Mouse (Mus musculus) CH12.LX (cell line): Measurements from ENCODE around the gene Npm3. TPM values are rescaled to one million over a fixed set of nuclear protein-coding genes. Genes with fewer than 3 reads are reported as not detected.

Experiments
- DNase-seq: peaks from one replicate; pipeline ENCODE4 v3.0.0-alpha.2; 2013; ENCODE audit errors: extremely low read depth
- H3K27ac ChIP-seq: 2 replicates; pipeline ENCODE4 v1.5.1; 2012; ENCODE audit warnings: low read depth, mild to moderate bottlenecking, control low read depth, moderate library complexity; ENCODE audit not compliant: insufficient read depth
- H3K27me3 ChIP-seq: replicated peaks from 2 replicates; pipeline ENCODE3; 2012; ENCODE audit warnings: inconsistent platforms
- H3K36me3 ChIP-seq, 2 experiments: replicated peaks in 1 of 2; 2 replicates each; pipeline versions ENCODE3 to v1.6.1; 2012; ENCODE audit warnings: inconsistent platforms in 1 of 2, low read length in 1 of 2, mild to moderate bottlenecking in 1 of 2, mixed read lengths in 1 of 2, moderate library complexity in 1 of 2; ENCODE audit not compliant: control insufficient read depth in 1 of 2, insufficient read depth in 1 of 2
- H3K4me1 ChIP-seq, 2 experiments: 2 replicates each; pipeline ENCODE4 v1.6.1; 2012; ENCODE audit warnings: inconsistent platforms in 1 of 2, moderate library complexity in 1 of 2; ENCODE audit not compliant: insufficient read depth in 2 of 2, control insufficient read depth in 1 of 2
- H3K4me2 ChIP-seq: 2 replicates; pipeline ENCODE4 v1.6.1; 2012; ENCODE audit warnings: low read depth, mild to moderate bottlenecking, control low read depth; ENCODE audit not compliant: poor library complexity, insufficient read depth, severe bottlenecking
- H3K4me3 ChIP-seq, 3 experiments: fragments of 150-350 bp in 1 of 3; sonication (generic) in 1 of 3; replicated peaks in 1 of 3; 2 replicates each; pipeline versions ENCODE3 to v1.5.1; 2011 to 2012; ENCODE audit warnings: low read depth in 2 of 3, low read length in 2 of 3, mild to moderate bottlenecking in 2 of 3, moderate library complexity in 2 of 3, control low read depth in 1 of 3, improper control_type of control experiment in 1 of 3, inconsistent platforms in 1 of 3, mixed read lengths in 1 of 3; ENCODE audit not compliant: poor library complexity in 1 of 3
- H3K79me2 ChIP-seq: replicated peaks from 2 replicates; pipeline ENCODE4 v1.6.1; 2012; ENCODE audit warnings: mild to moderate bottlenecking, moderate library complexity; ENCODE audit not compliant: control insufficient read depth, poor library complexity, insufficient read depth, severe bottlenecking; ENCODE audit errors: extremely low read depth
- H3K9ac ChIP-seq: 2 replicates; pipeline ENCODE4 v1.6.1; 2012; ENCODE audit warnings: low read depth, mild to moderate bottlenecking, control low read depth, moderate library complexity; ENCODE audit not compliant: insufficient read depth
- H3K9me3 ChIP-seq: replicated peaks from 2 replicates; pipeline ENCODE3; 2012; ENCODE audit warnings: low read length, inconsistent platforms, mixed read lengths
- BHLHE40 ChIP-seq: IDR thresholded peaks from 2 replicates; pipeline ENCODE4 v1.6.1; 2011; ENCODE audit warnings: mild to moderate bottlenecking, low read depth, low read length, improper control_type of control experiment
- CHD1 ChIP-seq: IDR thresholded peaks from 2 replicates; pipeline ENCODE4 v1.6.1; 2012; ENCODE audit warnings: low read depth, low read length, improper control_type of control experiment, inconsistent platforms
- CHD2 ChIP-seq: IDR thresholded peaks from 2 replicates; pipeline ENCODE4 v1.6.1; 2011; ENCODE audit warnings: low read length, improper control_type of control experiment
- CTCF ChIP-seq, 2 experiments: IDR thresholded peaks in 1 of 2; conservative IDR thresholded peaks in 1 of 2; 2 replicates each; pipeline ENCODE4 v1.5.1; 2011 to 2012; ENCODE audit warnings: low read depth in 2 of 2, low read length in 2 of 2, improper control_type of control experiment in 1 of 2, inconsistent platforms in 1 of 2, mild to moderate bottlenecking in 1 of 2, moderate library complexity in 1 of 2
- EP300 ChIP-seq: IDR thresholded peaks from 2 replicates; pipeline ENCODE4 v1.6.1; 2011; ENCODE audit warnings: low read length, improper control_type of control experiment
- ETS1 ChIP-seq: conservative IDR thresholded peaks from 2 replicates; pipeline ENCODE4 v1.6.1; 2012; ENCODE audit warnings: low read depth, mild to moderate bottlenecking, inconsistent platforms, low read length, improper control_type of control experiment, moderate library complexity
- HCFC1 ChIP-seq: IDR thresholded peaks from 2 replicates; pipeline ENCODE4 v1.6.1; 2012; ENCODE audit warnings: low read depth, mild to moderate bottlenecking, inconsistent platforms, low read length, improper control_type of control experiment
- JUN ChIP-seq: IDR thresholded peaks from 2 replicates; pipeline ENCODE4 v1.6.1; 2011; ENCODE audit warnings: low read depth, mild to moderate bottlenecking, low read length, improper control_type of control experiment, moderate library complexity; ENCODE audit not compliant: insufficient read depth
- JUND ChIP-seq: conservative IDR thresholded peaks from 2 replicates; pipeline ENCODE4 v1.6.1; 2011; ENCODE audit warnings: low read depth, low read length, improper control_type of control experiment
- MAFK ChIP-seq: IDR thresholded peaks from 2 replicates; pipeline ENCODE4 v1.6.1; 2011; ENCODE audit warnings: low read length, improper control_type of control experiment; ENCODE audit not compliant: insufficient replicate concordance
- MAZ ChIP-seq: IDR thresholded peaks from 2 replicates; pipeline ENCODE4 v1.6.1; 2012; ENCODE audit warnings: low read depth, mild to moderate bottlenecking, inconsistent platforms, low read length, improper control_type of control experiment, moderate library complexity
- MEF2A ChIP-seq: IDR thresholded peaks from 2 replicates; pipeline ENCODE4 v1.6.1; 2014; ENCODE audit warnings: low read depth, mild to moderate bottlenecking, inconsistent platforms, low read length, improper control_type of control experiment, borderline replicate concordance
- MXI1 ChIP-seq: IDR thresholded peaks from 2 replicates; pipeline ENCODE4 v1.6.1; 2011; ENCODE audit warnings: mild to moderate bottlenecking, low read depth, low read length, improper control_type of control experiment
- MYC ChIP-seq: IDR thresholded peaks from 2 replicates; pipeline ENCODE4 v1.6.1; 2011; ENCODE audit warnings: low read depth, mild to moderate bottlenecking, improper control_type of control experiment, low read length
- PAX5 ChIP-seq: IDR thresholded peaks from 2 replicates; pipeline ENCODE4 v1.6.1; 2012; ENCODE audit warnings: low read length, inconsistent platforms, mixed read lengths
- POLR2A ChIP-seq: IDR thresholded peaks from 2 replicates; pipeline ENCODE4 v1.6.1; 2011; ENCODE audit warnings: low read depth, mild to moderate bottlenecking, improper control_type of control experiment, low read length
- POLR2AphosphoS2 ChIP-seq: IDR thresholded peaks from 2 replicates; pipeline ENCODE4 v1.6.1; 2011; ENCODE audit warnings: low read depth, low read length, improper control_type of control experiment
- SMC3 ChIP-seq: IDR thresholded peaks from 2 replicates; pipeline ENCODE4 v1.6.1; 2011; ENCODE audit warnings: low read depth, low read length, improper control_type of control experiment
- TBP ChIP-seq: conservative IDR thresholded peaks from 2 replicates; pipeline ENCODE4 v1.6.1; 2011; ENCODE audit warnings: low read depth, low read length, improper control_type of control experiment
- TCF12 ChIP-seq: IDR thresholded peaks from 2 replicates; pipeline ENCODE4 v1.6.1; 2014; ENCODE audit warnings: low read depth, mild to moderate bottlenecking, inconsistent platforms, low read length, improper control_type of control experiment
- UBTF ChIP-seq: IDR thresholded peaks from 2 replicates; pipeline ENCODE4 v1.6.1; 2012; ENCODE audit warnings: low read depth, mild to moderate bottlenecking, inconsistent platforms, low read length, improper control_type of control experiment, moderate library complexity
- USF2 ChIP-seq: conservative IDR thresholded peaks from 2 replicates; pipeline ENCODE4 v1.6.1; 2011; ENCODE audit warnings: low read depth, low read length, improper control_type of control experiment
- ZC3H11A ChIP-seq: IDR thresholded peaks from 2 replicates; pipeline ENCODE4 v1.6.1; 2012; ENCODE audit warnings: low read depth, mild to moderate bottlenecking, inconsistent platforms, low read length, improper control_type of control experiment
- ZKSCAN1 ChIP-seq: IDR thresholded peaks from 2 replicates; pipeline ENCODE4 v1.6.1; 2012; ENCODE audit warnings: low read depth, inconsistent platforms, low read length, improper control_type of control experiment, borderline replicate concordance
- ZMIZ1 ChIP-seq: IDR thresholded peaks from 2 replicates; pipeline ENCODE4 v1.6.1; 2012; ENCODE audit warnings: low read depth, mild to moderate bottlenecking, inconsistent platforms, low read length, improper control_type of control experiment
- ZNF384 ChIP-seq: IDR thresholded peaks from 2 replicates; pipeline ENCODE4 v1.6.1; 2012; ENCODE audit warnings: low read depth, low read length, improper control_type of control experiment, inconsistent platforms
- dilution Hi-C: fragments of 300-500 bp; cut with MboI; formaldehyde crosslinking; loops from 2 replicates; pipeline ENCODE4 v1.14.3; 2020; ENCODE audit warnings: low sequenced_read_pairs; ENCODE audit not compliant: extremely low pct_unique_long_range_greater_than_20kb, extremely low pct_ligation_motif_present
- in situ Hi-C: fragments of 300-500 bp; cut with MboI; formaldehyde crosslinking; loops from 3 replicates; pipeline ENCODE4 v1.14.3; 2019; ENCODE audit warnings: low sequenced_read_pairs, low pct_ligation_motif_present, low pct_unique_long_range_greater_than_20kb, mixed read lengths
- polyA plus RNA-seq: library from polyadenylated mRNA; unstranded; fragments of >175 nt; gene quantifications from 2 replicates; pipeline ENCODE4 v1.2.1, GENCODE M21; 2012; ENCODE audit warnings: low read depth; ENCODE audit not compliant: insufficient read length
- total RNA-seq, 2 experiments: library from RNA; depleted of rRNA; stranded (reverse); fragments of 300-350 nt in 1 of 2; fragments of >200 nt in 1 of 2; gene quantifications; 2 replicates each; pipeline ENCODE4 v1.2.3; 2012 to 2014

Npm3 gene
- total and polyA plus RNA-seq, 3 experiments: 189 to 237 (median 225) TPM

- Histone ChIP-seq H3K4me2 (no peak overlapping the region), H3K27me3 (peaks cover 12% of the 10 kb centered on the region), H3K4me1 (no peaks in the 10 kb centered on the region), H3K79me2 (no peaks in the 10 kb centered on the region), H3K27ac (no peak overlapping the region), H3K9ac (no peak overlapping the region), H3K36me3 (no peaks in the 10 kb centered on the region), H3K4me3 (no peak overlapping the region)
- DNase-seq: no peak
- dilution Hi-C loops: no loop called here
- TF ChIP-seq CHD2 (no peak), MAFK (no peak), MAZ (no peak), EP300 (no peak), POLR2A (no peak), JUN (no peak), JUND (no peak)
- TF ChIP-seq, all 38 proteins: peak for 0
- in situ Hi-C loops: no loop called here
- peaks cover 5% of the 10 kb centered on the region for H3K9me3 ChIP-seq
Measured at GRCm38 (mm10) chr19:45736855-45737207, 12.6 kb downstream of the Npm3 start.

GRCm38 (mm10) chr19:45736241-45736640 lies 13.2 kb downstream of the Npm3 start:
- in situ Hi-C loops: no loop called here
- dilution Hi-C loops: no loop called here

GRCm38 (mm10) chr19:45734762-45735161 lies 14.6 kb downstream of the Npm3 start:
- Histone ChIP-seq H3K9ac (no peak overlapping the region), H3K9me3 (no peaks in the 10 kb centered on the region), H3K27me3 (peaks cover 21% of the 10 kb centered on the region), H3K4me2 (no peak overlapping the region), H3K36me3 (no peaks in the 10 kb centered on the region), H3K4me1 (no peaks in the 10 kb centered on the region), H3K79me2 (no peaks in the 10 kb centered on the region), H3K27ac (no peak overlapping the region), H3K4me3 (no peak overlapping the region)
- TF ChIP-seq MAZ (no peak), PAX5 (no peak), MYC (no peak), TCF12 (no peak), HCFC1 (no peak), JUN (no peak), ZKSCAN1 (no peak), BHLHE40 (no peak), ZNF384 (no peak), UBTF (no peak)
- no peak for DNase-seq
- dilution Hi-C loops (no loop called here), in situ Hi-C loops (no loop called here)

More at GRCm38 (mm10) chr19:45736241-45736640, 13.2 kb downstream of the Npm3 start:
- Histone ChIP-seq H3K36me3 (no peaks in the 10 kb centered on the region), H3K9me3 (peaks cover 1% of the 10 kb centered on the region), H3K27me3 (peaks cover 14% of the 10 kb centered on the region), H3K27ac (no peak overlapping the region), H3K4me1 (no peaks in the 10 kb centered on the region), H3K4me3 (no peak overlapping the region), H3K4me2 (no peak overlapping the region), H3K79me2 (no peaks in the 10 kb centered on the region), H3K9ac (no peak overlapping the region)
- TF ChIP-seq PAX5 (no peak), CHD1 (no peak), HCFC1 (no peak), ZMIZ1 (no peak), ZC3H11A (no peak), POLR2AphosphoS2 (no peak), CTCF (conservative IDR thresholded peaks at IDR 0.05 in 1 of 2, IDR thresholded peaks at IDR 0.05 in 1 of 2; ENCODE audit: low read depth in 2 of 2, low read length in 2 of 2) (no peak), TBP (no peak), SMC3 (no peak), ETS1 (no peak), JUND (no peak), USF2 (no peak), TCF12 (no peak), MEF2A (no peak), MXI1 (no peak)
- DNase-seq: no peak
